Mouse (Mus musculus) intestine, postnatal 0 days (tissue): ENCODE data around the gene Blcap. TPM values are rescaled to one million over a fixed set of nuclear protein-coding genes. Genes with fewer than 3 reads are reported as not detected.
A peak's percentile ranks its signal among the peaks of the same experiment; 100 is the strongest.

Experiments
- ATAC-seq: fragments of 200-750 bp; cut with Nextera tagmentation; 2 replicates; pipeline ENCODE4 v1.8.0; 2017; ENCODE audit warnings: mild to moderate bottlenecking, moderate TSS enrichment, moderate library complexity
- H3K27ac ChIP-seq: fragments of 300-500 bp; sonication (generic); 2 replicates; pipeline ENCODE4 v1.5.1; 2014; ENCODE audit warnings: mild to moderate bottlenecking, low read depth, low read length, moderate library complexity
- H3K27me3 ChIP-seq: fragments of 300-500 bp; sonication (generic); replicated peaks from 2 replicates; pipeline ENCODE4 v1.6.1; 2014; ENCODE audit warnings: low read length, mixed read lengths; ENCODE audit not compliant: control insufficient read depth, insufficient read depth
- H3K36me3 ChIP-seq: fragments of 300-500 bp; sonication (generic); 2 replicates; pipeline ENCODE4 v1.6.1; 2014; ENCODE audit warnings: mild to moderate bottlenecking, moderate library complexity; ENCODE audit not compliant: control insufficient read depth, insufficient read depth
- H3K4me1 ChIP-seq: fragments of 300-500 bp; sonication (generic); replicated peaks from 2 replicates; pipeline ENCODE4 v1.6.1; 2014; ENCODE audit warnings: antibody characterized with exemption, low read length, mixed read lengths; ENCODE audit not compliant: control insufficient read depth, insufficient read depth
- H3K4me2 ChIP-seq: fragments of 300-500 bp; sonication (generic); replicated peaks from 2 replicates; pipeline ENCODE4 v1.6.1; 2014; ENCODE audit warnings: low read depth, mild to moderate bottlenecking, moderate library complexity
- H3K4me3 ChIP-seq: fragments of 300-500 bp; sonication (generic); 2 replicates; pipeline ENCODE4 v1.5.1; 2014; ENCODE audit warnings: low read depth, low read length
- H3K9ac ChIP-seq: fragments of 300-500 bp; sonication (generic); 2 replicates; pipeline ENCODE4 v1.6.1; 2014; ENCODE audit warnings: mild to moderate bottlenecking, low read depth, low read length
- H3K9me3 ChIP-seq: fragments of 300-500 bp; sonication (generic); 2 replicates; pipeline ENCODE4 v1.6.1; 2016; ENCODE audit warnings: mixed run types; ENCODE audit not compliant: control insufficient read depth
- CTCF ChIP-seq: sonication (generic); IDR thresholded peaks from 2 replicates; pipeline ENCODE4 v1.5.1; 2016; ENCODE audit warnings: low read depth, mild to moderate bottlenecking, control low read depth, antibody characterized with exemption, moderate library complexity
- WGBS: fragments of 180-500 bp; shearing (Covaris S2); extraction: QIAGEN DNeasy Blood & Tissue Kit; methylation state at CpG from one replicate; pipeline ENCODE4 v1.1.7; 2014; 5-methylcytosine and 5-hydroxymethylcytosine counted together
- polyA plus RNA-seq: library from polyadenylated mRNA; unstranded; fragments of >200 nt; fragmentation: Nextera tagmentation; extraction: Ambion mirVana; gene quantifications from 2 replicates; pipeline ENCODE4 v1.2.1, GENCODE M21; 2015

Blcap gene
- polyA plus RNA-seq, 1 experiment from 2014 or later: 29.7 TPM

GRCm38 (mm10) chr2:157556074-157556698 is 14.9 kb downstream of the Blcap start:
- TF ChIP-seq CTCF: no peak
- Histone ChIP-seq H3K4me1 (0 out of 2 replicates have a peak, but pooled peaks cover 4% of the 10 kb centered on the region), H3K9ac (no peak overlapping the region), H3K9me3 (peaks cover 8% of the 10 kb centered on the region; the same call in 1 of the 2 replicates), H3K27ac (peak overlapping the region; percentile 21; the same call in 1 of the 2 replicates), H3K36me3 (peaks cover 12% of the 10 kb centered on the region; the same call in 1 of the 2 replicates), H3K27me3 (no peaks in the 10 kb centered on the region), H3K4me3 (no peak overlapping the region), H3K4me2 (no peak overlapping the region)
- no peak for ATAC-seq
- WGBS: 61% methylated on average over 5 of the region's 5 CpGs

- ATAC-seq: peak; percentile 63
- TF ChIP-seq CTCF: no peak
Observed at GRCm38 (mm10) chr2:157552158-157552886, 18.8 kb downstream of the Blcap start.

GRCm38 (mm10) chr2:157550292-157550691 is 20.8 kb downstream of the Blcap start:
- 65% methylated on average over 4 of the region's 4 CpGs for WGBS
- TF ChIP-seq CTCF: no peak
- ATAC-seq: no peak
- no peak overlapping the region for H3K4me2 ChIP-seq
- H3K9ac ChIP-seq: no peak overlapping the region
- peaks cover 23% of the 10 kb centered on the region for H3K36me3 ChIP-seq
- H3K9me3 ChIP-seq: no peaks in the 10 kb centered on the region
- 0 out of 2 replicates have a peak, but pooled peaks cover 4% of the 10 kb centered on the region for H3K4me1 ChIP-seq
- no peak overlapping the region for H3K4me3 ChIP-seq
- no peak overlapping the region for H3K27ac ChIP-seq
- H3K27me3 ChIP-seq: no peaks in the 10 kb centered on the region

More at GRCm38 (mm10) chr2:157552158-157552886, 18.8 kb downstream of the Blcap start:
- H3K4me1 ChIP-seq: 0 out of 2 replicates have a peak, but pooled peaks cover 4% of the 10 kb centered on the region
- 65% methylated on average over 10 of the region's 10 CpGs for whole genome bisulfite sequencing
- H3K36me3 ChIP-seq: peaks cover 16% of the 10 kb centered on the region
- H3K9ac ChIP-seq: no peak overlapping the region
- H3K27me3 ChIP-seq: no peaks in the 10 kb centered on the region
- no peak overlapping the region for H3K4me2 ChIP-seq
- H3K4me3 ChIP-seq: no peak overlapping the region
- H3K9me3 ChIP-seq: no peaks in the 10 kb centered on the region
- H3K27ac ChIP-seq: no peak overlapping the region

- no peaks in the 10 kb centered on the region for H3K4me1 ChIP-seq
- peaks cover 36% of the 10 kb centered on the region for H3K36me3 ChIP-seq
- no peaks in the 10 kb centered on the region for H3K27me3 ChIP-seq
- H3K9me3 ChIP-seq: no peaks in the 10 kb centered on the region
- H3K4me3 ChIP-seq: no peak overlapping the region
- H3K27ac ChIP-seq: no peak overlapping the region
- TF ChIP-seq CTCF: no peak
- no peak for ATAC-seq
- no peak overlapping the region for H3K9ac ChIP-seq
- H3K4me2 ChIP-seq: no peak overlapping the region
Observed at GRCm38 (mm10) chr2:157546686-157547085, 24.4 kb downstream of the Blcap start.

GRCm38 (mm10) chr2:157544333-157544888 is 26.7 kb downstream of the Blcap start:
- H3K4me1 ChIP-seq: no peaks in the 10 kb centered on the region
- no peak overlapping the region for H3K4me3 ChIP-seq
- no peak overlapping the region for H3K9ac ChIP-seq
- TF ChIP-seq CTCF: no peak
- no peak overlapping the region for H3K4me2 ChIP-seq
- ATAC-seq: no peak
- H3K9me3 ChIP-seq: no peaks in the 10 kb centered on the region
- H3K27ac ChIP-seq: no peak overlapping the region
- peaks cover 36% of the 10 kb centered on the region for H3K36me3 ChIP-seq
- no peaks in the 10 kb centered on the region for H3K27me3 ChIP-seq
- 85% methylated on average over 9 of the region's 9 CpGs for WGBS

GRCm38 (mm10) chr2:157542415-157542814 is 28.7 kb downstream of the Blcap start:
- no peak for ATAC-seq
- TF ChIP-seq CTCF: no peak
- 60% methylated on average over 4 of the region's 4 CpGs for WGBS

More at GRCm38 (mm10) chr2:157542415-157542814, 28.7 kb downstream of the Blcap start:
- Histone ChIP-seq H3K4me1 (no peaks in the 10 kb centered on the region), H3K27ac (no peak overlapping the region), H3K36me3 (peaks cover 27% of the 10 kb centered on the region), H3K4me3 (no peak overlapping the region), H3K27me3 (no peaks in the 10 kb centered on the region), H3K4me2 (no peak overlapping the region), H3K9ac (no peak overlapping the region), H3K9me3 (no peaks in the 10 kb centered on the region)
